Mouse (Mus musculus): Measurements from ENCODE around the gene Timm22. TPM values are rescaled to one million over a fixed set of nuclear protein-coding genes. Genes with fewer than 3 reads are reported as not detected.

The Timm22 gene
- polyA plus RNA-seq, 1 experiment = 105 TPM

- TF ChIP-seq FOSL1 (IDR thresholded peaks at IDR 0.05; ENCODE audit: insufficient read depth, low read length, poor library complexity, severe bottlenecking) (no peak), CTCF (IDR thresholded peaks at IDR 0.05; ENCODE audit: control insufficient read depth, insufficient read depth, insufficient read length) (no peak), MAX (IDR thresholded peaks at IDR 0.05) (no peak), USF1 (IDR thresholded peaks at IDR 0.05; ENCODE audit: low read depth) (no peak), MYOG (IDR thresholded peaks at IDR 0.05; ENCODE audit: control insufficient read depth, extremely low read depth, insufficient read length) (no peak), CEBPB (IDR thresholded peaks at IDR 0.05; ENCODE audit: low read depth) (no peak), MYOD1 (IDR thresholded peaks at IDR 0.05; ENCODE audit: control insufficient read depth, insufficient read length, low read depth) (no peak)
- H3K36me3 ChIP-seq (ENCODE audit: control insufficient read depth, insufficient read depth) = peaks cover 85% of the 10 kb centered on the region
- H3K27me3 ChIP-seq (ENCODE audit: control insufficient read depth, insufficient read depth, insufficient read length) = no peaks in the 10 kb centered on the region
- H3K79me2 ChIP-seq (ENCODE audit: control insufficient read depth, insufficient read depth) = no peaks in the 10 kb centered on the region
- no peak overlapping the region for H3K4me3 ChIP-seq (ENCODE audit: insufficient read depth, poor library complexity, severe bottlenecking)
- H3ac ChIP-seq (ENCODE audit: control insufficient read depth, insufficient read length, low read depth) = no peak overlapping the region
- H3K79me3 ChIP-seq (ENCODE audit: low read depth) = no peaks in the 10 kb centered on the region
These were observed 14.1 kb downstream of the Timm22 start for GRCm38 (mm10) chr11:76420896-76421295.

- Histone ChIP-seq H3K27me3 (ENCODE audit: control insufficient read depth, insufficient read depth, insufficient read length) (no peaks in the 10 kb centered on the region), H3ac (ENCODE audit: control insufficient read depth, insufficient read length, low read depth) (no peak overlapping the region), H3K79me3 (ENCODE audit: low read depth) (no peaks in the 10 kb centered on the region), H3K4me3 (ENCODE audit: insufficient read depth, poor library complexity, severe bottlenecking) (no peak overlapping the region), H3K79me2 (ENCODE audit: control insufficient read depth, insufficient read depth) (peaks cover 6% of the 10 kb centered on the region), H3K36me3 (ENCODE audit: control insufficient read depth, insufficient read depth) (peaks cover 44% of the 10 kb centered on the region)
- no peak for TF ChIP-seq MAX (IDR thresholded peaks at IDR 0.05)
- TF ChIP-seq CTCF (IDR thresholded peaks at IDR 0.05; ENCODE audit: control insufficient read depth, insufficient read depth, insufficient read length) = no peak
- TF ChIP-seq MYOD1 (IDR thresholded peaks at IDR 0.05; ENCODE audit: control insufficient read depth, insufficient read length, low read depth) = no peak
- TF ChIP-seq USF1 (IDR thresholded peaks at IDR 0.05; ENCODE audit: low read depth) = no peak
- TF ChIP-seq CEBPB (IDR thresholded peaks at IDR 0.05; ENCODE audit: low read depth) = no peak
- TF ChIP-seq FOSL1 (IDR thresholded peaks at IDR 0.05; ENCODE audit: insufficient read depth, low read length, poor library complexity, severe bottlenecking) = no peak
- TF ChIP-seq MYOG (IDR thresholded peaks at IDR 0.05; ENCODE audit: control insufficient read depth, extremely low read depth, insufficient read length) = no peak
These were observed 19.0 kb downstream of the Timm22 start for GRCm38 (mm10) chr11:76425749-76426148.

DNA sequence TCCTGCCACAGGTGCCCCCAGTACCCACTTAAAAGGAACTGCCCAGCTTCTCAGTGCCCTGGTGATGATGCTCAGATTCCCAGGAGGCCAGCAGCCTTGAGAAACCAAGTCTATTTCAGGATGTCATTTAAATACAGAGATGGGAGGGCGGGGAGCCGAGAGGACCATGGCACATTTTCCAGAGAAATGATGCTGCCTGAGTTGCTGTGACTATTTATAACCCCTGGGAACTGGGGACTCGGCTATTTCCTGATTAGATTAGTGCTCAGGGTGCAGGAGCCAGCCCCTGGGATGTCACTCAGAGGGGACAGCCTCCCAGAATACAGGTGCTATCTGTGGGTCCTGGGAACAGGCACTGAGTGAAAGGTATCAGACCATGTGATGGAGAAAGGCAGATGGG lies 21.0 kb downstream of the Timm22 start:
- H3K4me3 ChIP-seq (ENCODE audit: insufficient read depth, poor library complexity, severe bottlenecking) = no peak overlapping the region
- H3K27me3 ChIP-seq (ENCODE audit: control insufficient read depth, insufficient read depth, insufficient read length) = no peaks in the 10 kb centered on the region
- H3ac ChIP-seq (ENCODE audit: control insufficient read depth, insufficient read length, low read depth) = no peak overlapping the region
- H3K36me3 ChIP-seq (ENCODE audit: control insufficient read depth, insufficient read depth) = peaks cover 30% of the 10 kb centered on the region
- H3K79me3 ChIP-seq (ENCODE audit: low read depth) = no peaks in the 10 kb centered on the region
- H3K79me2 ChIP-seq (ENCODE audit: control insufficient read depth, insufficient read depth) = peaks cover 6% of the 10 kb centered on the region
- TF ChIP-seq MYOG (IDR thresholded peaks at IDR 0.05; ENCODE audit: control insufficient read depth, extremely low read depth, insufficient read length) (no peak), MAX (IDR thresholded peaks at IDR 0.05) (no peak), CTCF (IDR thresholded peaks at IDR 0.05; ENCODE audit: control insufficient read depth, insufficient read depth, insufficient read length) (no peak), USF1 (IDR thresholded peaks at IDR 0.05; ENCODE audit: low read depth) (no peak), CEBPB (IDR thresholded peaks at IDR 0.05; ENCODE audit: low read depth) (no peak), FOSL1 (IDR thresholded peaks at IDR 0.05; ENCODE audit: insufficient read depth, low read length, poor library complexity, severe bottlenecking) (no peak), MYOD1 (IDR thresholded peaks at IDR 0.05; ENCODE audit: control insufficient read depth, insufficient read length, low read depth) (no peak)

DNA sequence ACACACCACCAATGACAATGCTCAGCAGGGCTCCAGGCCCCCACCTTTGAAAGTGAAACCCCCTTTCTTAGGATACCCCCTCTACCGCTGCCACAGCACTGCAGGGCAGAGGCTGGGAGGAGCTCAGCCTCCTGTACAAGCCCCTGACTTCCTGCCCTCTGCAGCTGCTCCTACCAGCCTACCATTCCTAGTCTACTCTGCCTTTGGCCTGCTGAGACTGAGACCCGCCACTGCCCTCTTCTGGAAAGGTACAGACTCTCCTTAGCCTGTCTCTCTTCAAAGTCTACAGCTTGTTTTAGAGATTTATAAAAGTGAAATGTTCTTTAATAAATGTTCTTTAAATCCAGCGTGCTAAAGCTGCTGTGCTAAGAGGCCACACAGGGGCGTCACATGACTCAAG lies 22.3 kb downstream of the Timm22 start:
- Histone ChIP-seq H3K4me3 (ENCODE audit: insufficient read depth, poor library complexity, severe bottlenecking) (no peak overlapping the region), H3K79me3 (ENCODE audit: low read depth) (no peaks in the 10 kb centered on the region), H3ac (ENCODE audit: control insufficient read depth, insufficient read length, low read depth) (no peak overlapping the region), H3K27me3 (ENCODE audit: control insufficient read depth, insufficient read depth, insufficient read length) (no peaks in the 10 kb centered on the region), H3K79me2 (ENCODE audit: control insufficient read depth, insufficient read depth) (peaks cover 6% of the 10 kb centered on the region), H3K36me3 (ENCODE audit: control insufficient read depth, insufficient read depth) (peaks cover 25% of the 10 kb centered on the region)
- TF ChIP-seq CTCF (IDR thresholded peaks at IDR 0.05; ENCODE audit: control insufficient read depth, insufficient read depth, insufficient read length) = no peak
- TF ChIP-seq USF1 (IDR thresholded peaks at IDR 0.05; ENCODE audit: low read depth) = no peak
- no peak for TF ChIP-seq MAX (IDR thresholded peaks at IDR 0.05)
- no peak for TF ChIP-seq MYOD1 (IDR thresholded peaks at IDR 0.05; ENCODE audit: control insufficient read depth, insufficient read length, low read depth)
- no peak for TF ChIP-seq FOSL1 (IDR thresholded peaks at IDR 0.05; ENCODE audit: insufficient read depth, low read length, poor library complexity, severe bottlenecking)
- no peak for TF ChIP-seq MYOG (IDR thresholded peaks at IDR 0.05; ENCODE audit: control insufficient read depth, extremely low read depth, insufficient read length)
- TF ChIP-seq CEBPB (IDR thresholded peaks at IDR 0.05; ENCODE audit: low read depth) = no peak

DNA sequence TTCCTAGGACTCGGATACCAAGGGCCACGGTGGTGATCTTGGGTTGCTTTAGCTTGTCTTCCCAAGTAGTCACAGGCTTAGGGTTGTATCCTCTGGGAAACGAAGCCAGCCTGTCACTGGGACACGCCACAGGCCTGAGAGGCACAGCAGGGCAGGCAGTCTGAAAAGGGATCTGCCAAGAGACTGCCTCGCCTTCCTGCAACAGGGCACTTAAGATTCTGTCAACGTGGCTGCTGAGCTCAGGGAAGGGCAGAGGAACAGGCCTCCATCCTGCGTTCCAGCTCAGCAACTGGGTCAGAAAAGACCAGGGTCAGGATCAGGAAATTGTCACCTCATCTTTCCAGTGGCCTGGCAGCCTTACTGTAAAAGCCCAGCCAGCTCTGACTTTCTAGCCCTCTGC lies 22.8 kb downstream of the Timm22 start:
- no peak for TF ChIP-seq USF1 (IDR thresholded peaks at IDR 0.05; ENCODE audit: low read depth)
- Histone ChIP-seq H3K27me3 (ENCODE audit: control insufficient read depth, insufficient read depth, insufficient read length) (no peaks in the 10 kb centered on the region), H3K79me3 (ENCODE audit: low read depth) (no peaks in the 10 kb centered on the region), H3K36me3 (ENCODE audit: control insufficient read depth, insufficient read depth) (peaks cover 30% of the 10 kb centered on the region), H3ac (ENCODE audit: control insufficient read depth, insufficient read length, low read depth) (no peak overlapping the region), H3K4me3 (ENCODE audit: insufficient read depth, poor library complexity, severe bottlenecking) (no peak overlapping the region), H3K79me2 (ENCODE audit: control insufficient read depth, insufficient read depth) (peaks cover 6% of the 10 kb centered on the region)

- peaks cover 2% of the 10 kb centered on the region for H3K79me3 ChIP-seq (ENCODE audit: low read depth)
- peaks cover 6% of the 10 kb centered on the region for H3K79me2 ChIP-seq (ENCODE audit: control insufficient read depth, insufficient read depth)
- H3K4me3 ChIP-seq (ENCODE audit: insufficient read depth, poor library complexity, severe bottlenecking) = no peak overlapping the region
These were observed 23.3 kb downstream of the Timm22 start for GRCm38 (mm10) chr11:76429966-76430631.

More at GRCm38 (mm10) chr11:76429966-76430631, 23.3 kb downstream of the Timm22 start:
- TF ChIP-seq CTCF (IDR thresholded peaks at IDR 0.05; ENCODE audit: control insufficient read depth, insufficient read depth, insufficient read length) = no peak
- Histone ChIP-seq H3K27me3 (ENCODE audit: control insufficient read depth, insufficient read depth, insufficient read length) (no peaks in the 10 kb centered on the region), H3K36me3 (ENCODE audit: control insufficient read depth, insufficient read depth) (peaks cover 25% of the 10 kb centered on the region), H3ac (ENCODE audit: control insufficient read depth, insufficient read length, low read depth) (no peak overlapping the region)
